Mouse (Mus musculus): ENCODE measurements around the gene Pold1. TPM values are rescaled to one million over a fixed set of nuclear protein-coding genes. Genes with fewer than 3 reads are reported as not detected.

Pold1 gene
- polyA plus RNA-seq, 1 experiment from 2014 or later = 56.1 TPM

DNA sequence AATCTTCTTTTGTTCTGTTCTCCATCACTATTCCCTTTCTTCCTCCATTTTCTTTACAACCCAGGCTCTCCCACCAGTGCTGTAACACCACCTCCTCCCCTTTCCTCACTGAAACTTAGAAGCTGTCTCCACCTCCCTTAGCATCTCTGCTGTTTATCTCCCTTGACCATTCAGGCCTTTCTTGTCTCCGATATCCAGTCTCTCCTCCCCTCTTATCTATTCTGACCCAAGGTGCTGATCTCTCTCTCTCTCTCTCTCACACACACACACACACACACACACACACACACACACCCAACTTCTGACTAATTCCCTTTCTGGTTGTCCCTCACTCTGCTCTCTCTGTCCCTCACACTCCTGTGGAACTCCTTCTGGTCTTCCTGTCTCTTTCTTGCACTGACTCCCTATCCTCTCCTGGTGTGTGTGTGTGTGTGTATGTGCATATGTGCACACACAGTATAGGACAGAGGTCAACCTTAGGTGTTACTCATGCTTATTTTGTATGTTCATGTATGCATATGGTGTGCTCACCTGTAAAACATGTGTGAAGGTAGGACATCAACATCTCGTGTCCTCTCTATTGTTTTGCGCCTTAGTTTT lies 65.7 kb downstream of the Pold1 start:
- WGBS = 43% methylated on average over 3 of the region's 3 CpGs
- Histone ChIP-seq H3K27ac (replicated peaks) (peak overlapping the region; percentile 79), H3K27me3 (replicated peaks) (peaks cover 24% of the 10 kb centered on the region), H3K4me1 (peaks cover 68% of the 10 kb centered on the region), H3K4me3 (peak overlapping the region; percentile 43), H3K36me3 (peaks cover 27% of the 10 kb centered on the region), H3K9ac (peak overlapping the region; percentile 79), H3K9me3 (no peaks in the 10 kb centered on the region), H3K4me2 (peak overlapping the region; percentile 70)
- ATAC-seq (ENCODE audit: extremely low read depth, insufficient number of reproducible peaks, low FRiP score, low TSS enrichment) = peak; percentile 47; the same call in 1 of the 2 replicates

Small RNAs within 50 kb of the gene (microRNA-seq; reads per million reads assigned to microRNA genes)
- gene Mir7053 = not detected

Other genes with a start within 250 kb of the Pold1 start
- 0.67 and 0.71 TPM in 2 replicates for gene Clec11a, start 241.9 kb downstream of the Pold1 start, polyA plus RNA-seq (2015; fragmentation: Nextera tagmentation; extraction: Ambion mirVana)
- 0.62 and 0.80 TPM in 2 replicates for gene Shank1, start 238.6 kb downstream of the Pold1 start, polyA plus RNA-seq (2015; fragmentation: Nextera tagmentation; extraction: Ambion mirVana)
- 0.53 and 0.62 TPM in 2 replicates for gene Syt3, start 164.7 kb downstream of the Pold1 start, polyA plus RNA-seq (2015; fragmentation: Nextera tagmentation; extraction: Ambion mirVana)
- 0.35 and 0.45 TPM in 2 replicates for gene 1700008O03Rik, start 163.0 kb downstream of the Pold1 start, polyA plus RNA-seq (2015; fragmentation: Nextera tagmentation; extraction: Ambion mirVana)
- gene Lrrc4b, start 119.8 kb downstream of the Pold1 start, polyA plus RNA-seq (2015; fragmentation: Nextera tagmentation; extraction: Ambion mirVana) = 1.6 and 1.7 TPM in 2 replicates
- 0.70 and 1.4 TPM in 2 replicates for gene Aspdh, start 83.5 kb downstream of the Pold1 start, polyA plus RNA-seq (2015; fragmentation: Nextera tagmentation; extraction: Ambion mirVana)
- gene Josd2, start 80.9 kb downstream of the Pold1 start, polyA plus RNA-seq (2015; fragmentation: Nextera tagmentation; extraction: Ambion mirVana) = 138 and 158 TPM in 2 replicates
- 88.2 and 93.2 TPM in 2 replicates for gene Emc10, start 52.3 kb downstream of the Pold1 start, polyA plus RNA-seq (2015; fragmentation: Nextera tagmentation; extraction: Ambion mirVana)
- gene Fam71e1, start 52.3 kb downstream of the Pold1 start, polyA plus RNA-seq (2015; fragmentation: Nextera tagmentation; extraction: Ambion mirVana) = 8.5 and 9.1 TPM in 2 replicates
- gene Mybpc2, start 24.2 kb downstream of the Pold1 start, polyA plus RNA-seq (2015; fragmentation: Nextera tagmentation; extraction: Ambion mirVana) = 2.2 and 2.4 TPM in 2 replicates
- 0.05 and 0.13 TPM in 2 replicates for gene Spib, start 16.8 kb downstream of the Pold1 start, polyA plus RNA-seq (2015; fragmentation: Nextera tagmentation; extraction: Ambion mirVana)
- gene Nr1h2, start 5.1 kb upstream of the Pold1 start, polyA plus RNA-seq (2015; fragmentation: Nextera tagmentation; extraction: Ambion mirVana) = 53.5 and 58.3 TPM in 2 replicates
- gene Napsa, start 23.5 kb upstream of the Pold1 start, polyA plus RNA-seq (2015; fragmentation: Nextera tagmentation; extraction: Ambion mirVana) = 0.39 and 0.43 TPM in 2 replicates
- 0.05 and 0.17 TPM in 2 replicates for gene Kcnc3, start 41.8 kb upstream of the Pold1 start, polyA plus RNA-seq (2015; fragmentation: Nextera tagmentation; extraction: Ambion mirVana)
- gene Myh14, start 122.0 kb upstream of the Pold1 start, polyA plus RNA-seq (2015; fragmentation: Nextera tagmentation; extraction: Ambion mirVana) = 0.59 and 0.99 TPM in 2 replicates
- not detected in 2 replicates for gene Izumo2, start 159.9 kb upstream of the Pold1 start, polyA plus RNA-seq (2015; fragmentation: Nextera tagmentation; extraction: Ambion mirVana)
- 30.7 and 34.7 TPM in 2 replicates for gene Vrk3, start 199.6 kb upstream of the Pold1 start, polyA plus RNA-seq (2015; fragmentation: Nextera tagmentation; extraction: Ambion mirVana)
- gene Zfp473, start 202.2 kb upstream of the Pold1 start, polyA plus RNA-seq (2015; fragmentation: Nextera tagmentation; extraction: Ambion mirVana) = 0.55 and 0.62 TPM in 2 replicates